Mouse (Mus musculus) G1E (cell line): ENCODE data around the gene Ssbp3.

Source experiments
- CTCF ChIP-seq: IDR thresholded peaks from 2 replicates; pipeline ENCODE4 v1.5.1; 2012; ENCODE audit warnings: low read depth, low read length, inconsistent platforms, mixed read lengths
- GATA1 ChIP-seq: IDR thresholded peaks from 2 replicates; pipeline ENCODE4 v1.6.1; 2012; ENCODE audit warnings: borderline replicate concordance, low read length, inconsistent platforms, mixed read lengths
- TAL1 ChIP-seq: conservative IDR thresholded peaks from 2 replicates; pipeline ENCODE4 v1.6.1; 2012; ENCODE audit warnings: low read depth, low read length, inconsistent platforms, mixed read lengths

DNA sequence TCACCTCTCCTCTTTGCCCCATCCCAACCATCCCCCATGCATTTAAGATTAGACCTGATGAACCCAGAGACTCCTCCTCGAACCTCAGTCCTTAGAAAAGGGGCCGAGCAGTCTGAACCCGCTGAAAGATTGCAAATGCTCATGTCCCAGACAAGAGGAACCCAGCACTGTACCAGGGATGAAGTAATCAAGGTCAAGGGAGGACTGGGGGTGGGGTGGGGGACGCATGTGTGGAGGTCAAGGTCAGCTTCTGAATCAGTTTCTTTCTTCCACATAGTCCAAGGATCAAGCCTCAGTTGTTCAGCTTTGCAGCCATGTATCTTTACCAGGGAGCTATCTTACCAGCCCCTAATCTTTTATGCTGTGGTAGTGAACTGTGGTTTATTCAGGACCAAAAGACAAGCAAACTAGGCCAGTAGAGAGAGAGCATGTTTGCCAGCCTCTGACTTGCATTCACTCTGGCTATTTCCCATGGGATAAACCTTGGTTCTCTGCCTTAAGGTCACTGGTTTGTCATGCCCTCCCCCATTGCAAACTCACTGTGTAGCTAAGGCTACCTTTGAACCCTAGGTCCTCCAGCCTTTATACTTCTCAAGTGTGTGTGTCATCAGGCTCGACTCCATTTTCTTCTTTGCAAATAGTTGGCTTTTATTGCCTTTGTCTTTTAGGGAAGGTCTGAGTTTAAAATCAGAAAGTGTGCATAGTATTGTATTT is 109.9 kb downstream of the Ssbp3 start:
- no peak for TF ChIP-seq CTCF
- TF ChIP-seq GATA1: no peak
- TF ChIP-seq TAL1: no peak
